Mouse (Mus musculus) embryonic facial prominence, embryonic 13.5 days (tissue): ENCODE results near the gene Scg5. TPM values are rescaled to one million over a fixed set of nuclear protein-coding genes. Genes with fewer than 3 reads are reported as not detected.
A peak's percentile ranks its signal among the peaks of the same experiment; 100 is the strongest.

ENCODE experiments used
- ATAC-seq: fragments of 200-750 bp; cut with Nextera tagmentation; 2 replicates; pipeline ENCODE4 v1.8.0; 2017; ENCODE audit warnings: low read depth; ENCODE audit not compliant: insufficient number of reproducible peaks, insufficient read depth, low FRiP score, low TSS enrichment
- H3K27ac ChIP-seq: fragments of 300-500 bp; sonication (generic); 2 replicates; pipeline ENCODE4 v1.5.1; 2015; ENCODE audit warnings: moderate library complexity, mild to moderate bottlenecking, inconsistent platforms
- H3K27me3 ChIP-seq: fragments of 300-500 bp; sonication (generic); 2 replicates; pipeline ENCODE4 v1.6.1; 2015; ENCODE audit warnings: mild to moderate bottlenecking, inconsistent platforms
- H3K36me3 ChIP-seq: fragments of 300-500 bp; sonication (generic); 2 replicates; pipeline ENCODE4 v1.6.1; 2015; ENCODE audit warnings: mild to moderate bottlenecking, inconsistent platforms
- H3K4me1 ChIP-seq: fragments of 300-500 bp; sonication (generic); 2 replicates; pipeline ENCODE4 v1.6.1; 2015; ENCODE audit warnings: inconsistent platforms
- H3K4me2 ChIP-seq: fragments of 300-500 bp; sonication (generic); 2 replicates; pipeline ENCODE4 v1.6.1; 2015; ENCODE audit warnings: moderate library complexity, mild to moderate bottlenecking, inconsistent platforms
- H3K4me3 ChIP-seq: fragments of 300-500 bp; sonication (generic); 2 replicates; pipeline ENCODE4 v1.5.1; 2015; ENCODE audit warnings: mild to moderate bottlenecking, inconsistent platforms
- H3K9ac ChIP-seq: fragments of 300-500 bp; sonication (generic); 2 replicates; pipeline ENCODE4 v1.6.1; 2015; ENCODE audit warnings: mild to moderate bottlenecking, inconsistent platforms
- H3K9me3 ChIP-seq: fragments of 300-500 bp; sonication (generic); 2 replicates; pipeline ENCODE4 v1.6.1; 2016; ENCODE audit warnings: inconsistent platforms
- WGBS: fragments of 180-500 bp; shearing (Covaris S2); methylation state at CpG from one replicate; pipeline ENCODE4 v1.1.7; 2015; ENCODE audit warnings: mixed read lengths; 5-methylcytosine and 5-hydroxymethylcytosine counted together
- polyA plus RNA-seq: library from polyadenylated mRNA; unstranded; fragments of >200 nt; fragmentation: Nextera tagmentation; extraction: Ambion mirVana; gene quantifications from 2 replicates; pipeline ENCODE4 v1.2.1, GENCODE M21; 2015

The Scg5 gene
- polyA plus RNA-seq, 1 experiment from 2014 or later = 3.8 TPM

- H3K9ac ChIP-seq = no peak overlapping the region
- no peak for ATAC-seq
- no peaks in the 10 kb centered on the region for H3K36me3 ChIP-seq
- peak overlapping the region; percentile 26 for H3K4me2 ChIP-seq
- 5% methylated on average over 5 of the region's 5 CpGs for WGBS
- peak overlapping the region; percentile 57; the same call in 1 of the 2 replicates for H3K27ac ChIP-seq
- no peak overlapping the region for H3K4me3 ChIP-seq
- H3K27me3 ChIP-seq = 0 out of 2 replicates have a peak, but pooled peaks cover 10% of the 10 kb centered on the region
- peaks cover 16% of the 10 kb centered on the region for H3K4me1 ChIP-seq
- H3K9me3 ChIP-seq = no peaks in the 10 kb centered on the region
Observed at GRCm38 (mm10) chr2:113800846-113801245, 28.1 kb downstream of the Scg5 start.

- H3K27ac ChIP-seq = no peak overlapping the region
- 73% methylated on average over 13 of the region's 13 CpGs for WGBS
- H3K9ac ChIP-seq = no peak overlapping the region
- no peak for ATAC-seq
- H3K36me3 ChIP-seq = no peaks in the 10 kb centered on the region
- H3K9me3 ChIP-seq = no peaks in the 10 kb centered on the region
- H3K27me3 ChIP-seq = 0 out of 2 replicates have a peak, but pooled peaks cover 5% of the 10 kb centered on the region
- peaks cover 16% of the 10 kb centered on the region for H3K4me1 ChIP-seq
- no peak overlapping the region for H3K4me3 ChIP-seq
- H3K4me2 ChIP-seq = no peak overlapping the region
Observed at GRCm38 (mm10) chr2:113798605-113799004, 30.3 kb downstream of the Scg5 start.

DNA sequence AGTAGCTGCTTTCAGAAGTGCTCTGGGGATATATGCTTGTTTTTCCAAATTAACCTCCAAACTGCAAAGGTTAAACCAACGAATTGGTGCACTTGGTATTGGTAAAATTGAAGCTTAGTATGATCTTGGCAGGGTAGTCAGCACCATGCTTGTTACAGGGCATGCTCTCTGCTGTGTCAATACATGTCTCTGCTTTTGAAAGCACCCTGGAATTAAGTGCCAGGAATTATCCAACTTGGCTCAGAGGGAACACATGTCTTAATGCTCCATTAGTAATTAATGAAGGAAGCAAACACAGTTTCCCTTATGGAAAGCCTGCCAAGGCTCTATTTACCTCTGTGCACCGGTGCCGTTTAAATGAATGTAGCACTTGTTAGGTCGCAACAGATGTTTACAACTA is 33.7 kb downstream of the Scg5 start:
- Histone ChIP-seq H3K27me3 (0 out of 2 replicates have a peak, but pooled peaks cover 5% of the 10 kb centered on the region), H3K4me2 (no peak overlapping the region), H3K36me3 (no peaks in the 10 kb centered on the region), H3K9me3 (no peaks in the 10 kb centered on the region), H3K4me1 (peaks cover 9% of the 10 kb centered on the region), H3K27ac (no peak overlapping the region), H3K4me3 (no peak overlapping the region), H3K9ac (no peak overlapping the region)
- 30% methylated on average over 4 of the region's 4 CpGs for WGBS
- no peak for ATAC-seq

DNA sequence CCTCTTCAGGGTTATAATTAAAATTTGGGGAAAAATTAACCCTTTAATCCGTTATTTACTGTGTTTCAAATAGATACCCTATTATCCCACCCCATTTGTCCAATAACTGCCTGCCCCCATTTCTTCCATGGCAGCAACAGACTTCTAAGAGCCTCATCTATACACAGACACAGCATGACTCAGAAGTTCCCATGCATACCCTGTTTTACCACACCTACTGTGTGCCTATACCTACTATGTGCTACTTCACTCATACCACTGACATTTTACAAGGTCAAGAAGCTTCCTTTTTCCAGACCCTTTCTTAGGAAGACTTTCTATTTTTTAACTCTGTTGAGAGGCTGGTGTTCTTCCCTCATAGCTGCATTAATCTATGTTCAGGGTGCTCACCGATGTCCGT is 35.4 kb downstream of the Scg5 start:
- H3K9me3 ChIP-seq = no peaks in the 10 kb centered on the region
- H3K9ac ChIP-seq = no peak overlapping the region
- no peak overlapping the region for H3K4me3 ChIP-seq
- WGBS = 78% methylated on average over 3 of the region's 3 CpGs
- peaks cover 1% of the 10 kb centered on the region; the same call in 1 of the 2 replicates for H3K4me1 ChIP-seq
- no peak overlapping the region for H3K27ac ChIP-seq
- H3K36me3 ChIP-seq = no peaks in the 10 kb centered on the region
- 0 out of 2 replicates have a peak, but pooled peaks cover 5% of the 10 kb centered on the region for H3K27me3 ChIP-seq
- H3K4me2 ChIP-seq = no peak overlapping the region
- ATAC-seq = no peak

DNA sequence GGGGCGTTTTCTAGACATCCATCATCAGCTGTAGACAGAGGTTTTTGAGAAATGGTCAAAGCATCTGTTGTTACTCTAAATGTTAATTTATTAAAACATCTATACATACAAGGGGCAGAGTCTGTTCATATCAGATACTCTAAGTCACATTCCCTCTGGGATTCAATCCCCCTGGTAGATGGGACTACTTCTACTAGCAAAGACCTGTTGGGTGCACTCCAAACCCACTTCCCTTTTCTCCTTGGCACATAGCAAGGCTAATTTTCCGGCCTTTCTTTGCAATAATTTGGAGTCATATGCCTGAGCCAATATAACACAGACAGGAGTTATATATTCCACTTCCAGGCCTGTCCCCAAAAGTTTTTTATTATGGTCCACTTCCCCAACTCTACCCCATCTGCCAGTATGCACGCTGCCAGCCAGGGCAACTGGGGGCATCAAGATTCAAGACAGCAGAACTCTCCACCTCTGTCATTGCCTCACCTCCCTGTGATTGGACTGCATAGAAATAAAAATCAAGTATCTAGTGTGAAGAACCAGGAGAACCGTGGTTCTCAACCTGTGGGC is 40.0 kb downstream of the Scg5 start:
- Histone ChIP-seq H3K9me3 (no peaks in the 10 kb centered on the region), H3K27me3 (peaks cover 10% of the 10 kb centered on the region; the same call in 1 of the 2 replicates), H3K4me1 (no peaks in the 10 kb centered on the region), H3K4me2 (no peak overlapping the region), H3K27ac (no peak overlapping the region), H3K9ac (no peak overlapping the region), H3K36me3 (no peaks in the 10 kb centered on the region), H3K4me3 (no peak overlapping the region)
- 87% methylated on average over 4 of the region's 4 CpGs for WGBS
- no peak for ATAC-seq

DNA sequence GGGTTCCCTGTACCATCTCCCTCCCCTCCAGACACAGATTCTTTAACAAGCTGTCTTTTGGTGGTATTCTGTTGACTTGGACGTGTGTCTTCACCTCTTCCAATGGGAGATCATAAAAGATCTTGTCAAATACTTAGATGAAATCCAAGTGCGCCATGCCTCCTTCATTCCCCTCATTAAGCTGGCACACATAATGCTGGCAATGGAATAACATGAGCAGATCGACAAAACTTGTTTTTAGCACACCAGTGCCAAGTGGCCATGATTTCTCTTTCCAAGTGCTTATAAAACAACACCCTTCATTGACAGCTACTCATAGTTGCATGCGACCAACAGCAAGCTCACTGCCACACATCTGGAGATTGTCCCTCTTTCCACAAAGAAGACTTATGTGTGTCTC is 41.0 kb downstream of the Scg5 start:
- no peak overlapping the region for H3K4me2 ChIP-seq
- H3K27me3 ChIP-seq = peaks cover 10% of the 10 kb centered on the region; the same call in 1 of the 2 replicates
- no peaks in the 10 kb centered on the region for H3K36me3 ChIP-seq
- WGBS = 86% methylated on average over 4 of the region's 4 CpGs
- H3K4me1 ChIP-seq = no peaks in the 10 kb centered on the region
- H3K9me3 ChIP-seq = no peaks in the 10 kb centered on the region
- H3K4me3 ChIP-seq = no peak overlapping the region
- H3K9ac ChIP-seq = no peak overlapping the region
- no peak for ATAC-seq
- no peak overlapping the region for H3K27ac ChIP-seq

GRCm38 (mm10) chr2:113784851-113785250 is 44.1 kb downstream of the Scg5 start:
- Histone ChIP-seq H3K4me1 (no peaks in the 10 kb centered on the region), H3K4me2 (no peak overlapping the region), H3K27ac (no peak overlapping the region), H3K9me3 (no peaks in the 10 kb centered on the region), H3K36me3 (no peaks in the 10 kb centered on the region), H3K4me3 (no peak overlapping the region), H3K27me3 (peaks cover 14% of the 10 kb centered on the region; the same call in 1 of the 2 replicates), H3K9ac (no peak overlapping the region)
- ATAC-seq = no peak
- WGBS = 81% methylated on average over 3 of the region's 3 CpGs

- 75% methylated on average over 4 of the region's 4 CpGs for WGBS
- ATAC-seq = no peak
Observed at GRCm38 (mm10) chr2:113781521-113781920, 47.4 kb downstream of the Scg5 start.

DNA sequence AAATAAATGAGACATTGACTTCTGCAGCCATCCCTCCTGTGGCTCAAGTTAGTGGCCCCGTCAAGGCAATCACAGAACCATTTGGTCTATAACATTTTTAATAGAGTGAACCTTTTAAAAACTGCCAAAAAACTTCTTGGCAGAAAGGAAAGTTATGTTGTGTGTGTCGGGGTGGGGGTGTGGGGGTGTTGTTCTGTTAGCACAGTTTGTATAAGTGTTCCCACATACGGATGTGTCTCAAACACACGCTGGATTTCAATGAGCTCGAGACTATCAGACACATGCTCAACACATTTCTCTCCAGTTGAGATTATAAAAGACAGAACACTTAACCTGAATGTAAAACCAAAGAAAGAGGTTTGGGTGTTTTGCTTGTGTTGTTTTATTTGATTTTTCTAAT is 47.8 kb downstream of the Scg5 start:
- WGBS = 71% methylated on average over 5 of the region's 5 CpGs
- Histone ChIP-seq H3K4me3 (no peak overlapping the region), H3K4me1 (no peaks in the 10 kb centered on the region)

More at GRCm38 (mm10) chr2:113781521-113781920, 47.4 kb downstream of the Scg5 start:
- Histone ChIP-seq H3K27me3 (peaks cover 8% of the 10 kb centered on the region; the same call in 1 of the 2 replicates), H3K9ac (no peak overlapping the region), H3K4me2 (no peak overlapping the region), H3K4me3 (no peak overlapping the region), H3K4me1 (no peaks in the 10 kb centered on the region), H3K9me3 (no peaks in the 10 kb centered on the region), H3K36me3 (no peaks in the 10 kb centered on the region), H3K27ac (no peak overlapping the region)

DNA sequence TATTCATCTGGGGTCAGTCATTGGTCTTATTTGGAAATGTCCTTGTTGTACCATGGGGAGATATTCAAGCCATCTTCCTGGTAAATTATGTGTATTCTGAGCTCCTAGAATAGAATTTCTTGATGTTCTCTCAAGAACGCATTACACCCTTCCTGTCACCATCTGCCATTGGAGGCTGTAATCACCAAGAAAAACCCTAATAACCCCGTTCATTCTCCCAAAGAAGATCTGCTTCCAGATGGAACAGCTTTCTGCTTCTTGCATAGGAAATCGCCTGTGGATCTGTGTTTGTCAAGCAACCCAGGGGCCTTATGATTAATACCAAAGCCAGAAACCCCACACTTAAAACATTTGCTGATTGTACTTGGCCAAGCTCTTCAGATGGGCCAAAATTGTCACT is 49.6 kb downstream of the Scg5 start:
- no peaks in the 10 kb centered on the region for H3K36me3 ChIP-seq
- no peaks in the 10 kb centered on the region for H3K4me1 ChIP-seq
- peaks cover 10% of the 10 kb centered on the region; the same call in 1 of the 2 replicates for H3K27me3 ChIP-seq
- H3K9ac ChIP-seq = no peak overlapping the region
- H3K9me3 ChIP-seq = no peaks in the 10 kb centered on the region
- ATAC-seq = no peak
- 70% methylated on average over 3 of the region's 3 CpGs for WGBS
- no peak overlapping the region for H3K27ac ChIP-seq
- no peak overlapping the region for H3K4me3 ChIP-seq
- no peak overlapping the region for H3K4me2 ChIP-seq

More for the DNA sequence above, 47.8 kb downstream of the Scg5 start:
- no peak for ATAC-seq
- Histone ChIP-seq H3K27ac (no peak overlapping the region), H3K4me2 (no peak overlapping the region), H3K9me3 (no peaks in the 10 kb centered on the region), H3K9ac (no peak overlapping the region), H3K36me3 (no peaks in the 10 kb centered on the region), H3K27me3 (peaks cover 8% of the 10 kb centered on the region; the same call in 1 of the 2 replicates)

DNA sequence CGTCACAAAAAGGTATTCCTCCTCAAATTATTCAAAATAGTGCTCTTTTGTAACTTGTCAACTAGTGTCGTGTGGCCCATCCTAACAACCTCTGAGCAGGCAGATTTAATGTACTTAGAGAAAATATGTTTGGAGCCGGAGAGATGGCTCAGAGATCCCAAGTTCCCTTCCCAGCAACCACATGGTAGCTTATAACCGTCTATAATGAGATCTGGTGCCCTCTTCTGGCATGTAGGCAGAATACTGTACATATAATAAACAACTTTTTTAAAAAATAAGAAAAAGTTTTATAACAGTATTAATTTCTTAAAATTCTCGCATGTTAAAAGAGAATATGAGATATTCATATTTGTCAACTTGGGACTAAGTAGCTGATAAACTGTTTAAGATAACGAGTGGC is 50.9 kb downstream of the Scg5 start:
- WGBS = 79% methylated on average over 6 of the region's 6 CpGs
- no peak overlapping the region for H3K9ac ChIP-seq
- no peaks in the 10 kb centered on the region for H3K9me3 ChIP-seq
- no peaks in the 10 kb centered on the region for H3K36me3 ChIP-seq
- no peak overlapping the region for H3K4me3 ChIP-seq
- H3K27ac ChIP-seq = no peak overlapping the region
- no peak overlapping the region for H3K4me2 ChIP-seq
- no peak for ATAC-seq
- H3K27me3 ChIP-seq = peaks cover 14% of the 10 kb centered on the region; the same call in 1 of the 2 replicates
- no peaks in the 10 kb centered on the region for H3K4me1 ChIP-seq

- Histone ChIP-seq H3K4me1 (no peaks in the 10 kb centered on the region), H3K27ac (no peak overlapping the region; the same call in 1 of the 2 replicates), H3K9ac (no peak overlapping the region), H3K9me3 (no peaks in the 10 kb centered on the region), H3K4me2 (no peak overlapping the region), H3K4me3 (no peak overlapping the region), H3K27me3 (peaks cover 23% of the 10 kb centered on the region; the same call in 1 of the 2 replicates), H3K36me3 (no peaks in the 10 kb centered on the region)
- no peak for ATAC-seq
- 37% methylated on average over 3 of the region's 3 CpGs for WGBS
Observed at GRCm38 (mm10) chr2:113776297-113776696, 52.6 kb downstream of the Scg5 start.
